Mouse (Mus musculus) CD4-positive, CD25-positive, alpha-beta regulatory T cell, adult 4 months (primary cell): ENCODE measurements around the gene Arf3. TPM values are rescaled to one million over a fixed set of nuclear protein-coding genes. Genes with fewer than 3 reads are reported as not detected.

Experiments used
- ATAC-seq: one replicate; pipeline ENCODE4 v1.8.0; 2017
- polyA plus RNA-seq, 2 experiments: library from polyadenylated mRNA; unstranded; fragments of 100-300 nt; shearing (Covaris generic); gene quantifications; one replicate each; pipeline ENCODE4 v1.2.1; 2017

The Arf3 gene
- polyA plus RNA-seq, 2 experiments from 2014 or later, result 33.0 to 35.3 TPM

DNA sequence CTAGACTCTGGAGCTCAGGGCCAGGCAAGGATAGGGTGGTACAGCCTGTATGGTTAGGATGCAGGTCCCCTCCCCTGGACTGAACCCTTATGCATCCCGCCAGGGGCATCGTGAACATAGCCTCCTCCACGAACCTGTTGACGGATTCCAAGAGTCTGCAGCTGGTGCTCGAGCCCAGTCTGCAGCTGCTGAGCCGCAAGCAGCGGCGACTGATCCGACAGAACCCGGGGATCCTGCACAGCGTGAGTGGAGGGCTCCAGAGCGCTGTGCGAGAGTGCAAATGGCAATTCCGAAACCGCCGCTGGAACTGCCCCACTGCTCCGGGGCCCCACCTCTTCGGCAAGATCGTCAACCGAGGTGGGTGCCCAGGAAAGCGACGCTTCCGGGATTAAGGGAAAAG lies 27.7 kb upstream of the Arf3 start:
- no peak for ATAC-seq

DNA sequence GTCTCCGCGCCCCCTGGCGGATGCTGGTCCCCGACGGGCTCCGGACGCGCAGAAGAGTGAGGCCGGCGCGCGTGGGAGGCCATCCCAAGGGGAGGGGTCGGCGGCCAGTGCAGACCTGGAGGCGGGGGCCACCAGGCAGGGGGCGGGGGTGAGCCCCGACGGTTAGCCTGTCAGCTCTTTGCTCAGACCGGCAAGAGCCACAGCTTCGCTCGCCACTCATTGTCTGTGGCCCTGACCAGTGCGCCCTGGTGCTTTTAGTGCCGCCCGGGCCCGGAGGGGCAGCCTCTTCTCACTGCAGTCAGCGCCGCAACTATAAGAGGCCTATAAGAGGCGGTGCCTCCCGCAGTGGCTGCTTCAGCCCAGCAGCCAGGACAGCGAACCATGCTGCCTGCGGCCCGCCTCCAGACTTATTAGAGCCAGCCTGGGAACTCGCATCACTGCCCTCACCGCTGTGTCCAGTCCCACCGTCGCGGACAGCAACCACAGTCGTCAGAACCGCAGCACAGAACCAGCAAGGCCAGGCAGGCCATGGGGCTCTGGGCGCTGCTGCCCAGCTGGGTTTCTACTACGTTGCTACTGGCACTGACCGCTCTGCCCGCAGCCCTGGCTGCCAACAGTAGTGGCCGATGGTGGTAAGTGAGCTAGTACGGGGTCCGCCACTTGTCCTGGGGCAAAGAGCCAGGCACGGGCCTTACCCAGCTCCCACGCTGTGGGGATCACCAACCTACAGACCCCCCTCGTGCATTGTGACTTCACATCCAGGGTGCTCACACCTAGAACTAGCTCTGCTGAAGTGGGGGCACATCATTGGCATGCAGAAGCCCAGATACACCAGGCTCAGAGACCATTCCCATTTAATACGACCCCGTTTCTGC lies 26.9 kb upstream of the Arf3 start, which contains the start of gene Wnt1:
Gene Wnt1, plus strand, starts transcription at position 197 of the 875 bp plus-strand sequence.
- ATAC-seq, result no peak

DNA sequence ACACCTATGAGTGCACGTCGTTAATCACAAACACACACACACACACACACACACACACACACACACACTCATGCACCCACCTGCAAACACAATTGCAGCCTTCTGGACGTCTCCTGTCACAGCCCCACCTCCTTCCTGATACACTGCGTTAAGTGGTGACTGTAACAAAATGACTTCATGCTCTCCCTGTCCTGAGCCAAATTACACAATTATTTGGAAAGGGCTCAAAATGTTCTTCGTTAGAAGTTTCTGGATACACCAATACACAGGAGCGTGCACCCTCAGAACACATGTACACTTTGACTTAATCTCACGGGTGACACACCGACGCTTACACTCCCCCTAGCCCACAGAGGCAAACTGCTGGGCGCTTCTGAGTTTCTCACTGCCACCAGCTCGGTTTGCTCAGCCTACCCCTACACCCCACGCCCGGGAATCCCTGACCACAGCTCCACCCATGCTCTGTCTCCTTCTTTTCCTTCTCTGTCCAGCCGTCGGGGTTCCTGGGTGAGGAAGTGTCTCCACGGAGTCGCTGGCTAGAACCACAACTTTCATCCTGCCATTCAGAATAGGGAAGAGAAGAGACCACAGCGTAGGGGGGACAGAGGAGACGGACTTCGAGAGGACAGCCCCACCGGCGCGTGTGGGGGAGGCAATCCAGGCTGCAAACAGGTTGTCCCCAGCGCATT lies 26.1 kb upstream of the Arf3 start:
- ATAC-seq, result no peak

DNA sequence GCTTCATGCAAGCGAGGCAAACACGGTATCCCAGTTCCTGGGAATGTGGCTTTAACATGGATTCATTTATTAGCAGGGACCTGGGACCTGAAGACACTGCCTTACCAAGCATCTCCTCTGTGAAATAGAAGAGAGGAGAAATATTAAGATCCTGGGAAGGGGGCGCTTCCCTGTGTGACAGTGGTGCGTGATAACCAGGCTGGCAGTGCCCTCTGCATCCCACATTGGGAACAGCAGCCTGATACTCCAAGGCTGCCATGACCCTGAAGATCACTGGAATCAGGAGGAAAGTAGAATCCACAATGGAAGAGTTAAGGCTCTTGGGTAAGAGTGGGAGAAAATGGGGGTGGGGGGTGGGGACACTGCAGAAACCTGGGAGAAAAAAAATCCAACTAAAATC lies 24.9 kb upstream of the Arf3 start:
- ATAC-seq, result no peak

GRCm38 (mm10) chr15:98785744-98786143 lies 22.7 kb upstream of the Arf3 start:
- ATAC-seq, result no peak

- ATAC-seq, result no peak
Observed at GRCm38 (mm10) chr15:98781166-98781565, 18.2 kb upstream of the Arf3 start.

GRCm38 (mm10) chr15:98780573-98780972 lies 17.6 kb upstream of the Arf3 start:
- no peak for ATAC-seq

GRCm38 (mm10) chr15:98780075-98780474 lies 17.1 kb upstream of the Arf3 start:
- ATAC-seq, result no peak

DNA sequence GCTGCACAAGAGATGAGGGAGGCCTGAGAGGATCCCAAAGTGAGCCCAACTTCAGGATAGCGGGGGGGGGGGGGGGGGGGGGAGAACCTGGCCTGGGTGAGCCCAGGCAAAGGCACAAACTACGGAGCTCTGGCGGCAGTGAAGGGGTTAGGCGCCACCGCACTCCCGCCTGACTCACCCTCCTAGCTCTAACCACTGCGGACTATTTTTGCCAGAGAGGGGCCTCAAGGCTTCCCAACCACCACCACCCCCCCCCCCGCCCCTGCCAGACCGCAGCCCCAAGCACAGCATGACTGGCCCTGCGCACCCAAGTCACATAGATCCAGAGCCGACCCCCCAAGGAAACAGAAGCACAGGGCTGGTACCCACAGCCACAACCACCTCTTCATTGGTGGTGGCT lies 15.8 kb upstream of the Arf3 start:
- no peak for ATAC-seq

DNA sequence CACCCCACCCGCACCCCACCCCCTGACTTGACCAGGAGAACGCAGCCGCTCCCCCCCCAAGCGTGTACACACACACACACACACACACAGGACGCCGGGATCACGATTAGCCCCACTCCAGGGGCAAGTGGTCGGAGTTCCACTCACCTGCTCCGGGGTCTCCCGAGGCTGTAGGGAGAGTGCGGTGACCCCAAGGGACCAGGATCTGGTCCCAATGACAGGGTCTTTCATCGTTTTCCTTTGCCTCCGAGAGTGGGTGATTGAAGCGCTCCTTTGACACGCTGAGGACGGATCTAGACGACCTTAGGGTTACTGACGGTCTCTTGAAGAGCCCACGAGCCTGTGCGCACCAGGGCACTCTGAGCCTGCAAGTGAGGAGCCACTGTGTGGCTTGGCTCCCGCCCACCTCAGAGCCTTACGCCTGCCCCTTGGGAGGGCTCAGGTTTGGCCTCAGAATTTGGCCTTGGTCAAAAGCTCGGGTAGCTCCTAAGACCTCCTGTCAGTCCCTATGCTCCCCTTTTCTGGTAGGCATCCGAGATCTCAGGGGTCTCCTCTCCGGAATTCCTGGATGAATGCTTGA lies 15.3 kb upstream of the Arf3 start:
- ATAC-seq, result no peak

DNA sequence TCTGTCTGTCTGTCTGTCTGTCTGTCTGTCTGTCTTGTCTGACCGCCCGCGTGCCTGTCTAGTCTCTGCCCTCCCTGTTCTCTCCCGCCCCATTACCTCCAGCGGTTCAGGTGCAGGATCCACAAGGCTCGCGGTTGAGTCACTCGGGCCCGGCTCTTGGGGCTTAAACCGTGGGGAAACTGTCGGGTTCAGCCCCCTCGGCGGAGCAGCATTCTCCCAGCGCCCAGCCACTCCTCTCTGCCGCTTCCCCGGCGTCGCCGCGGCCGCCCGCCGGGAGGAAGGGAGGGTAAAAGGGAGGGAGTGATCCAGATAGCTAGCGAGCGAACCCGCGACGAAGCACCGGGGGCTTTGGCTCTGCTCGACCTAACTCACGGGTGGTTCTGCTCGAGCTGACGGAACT lies 14.7 kb upstream of the Arf3 start, which contains the start of gene Wnt10b:
Gene Wnt10b, minus strand, starts transcription at position 389 of the 400 bp plus-strand sequence.
- no peak for ATAC-seq

DNA sequence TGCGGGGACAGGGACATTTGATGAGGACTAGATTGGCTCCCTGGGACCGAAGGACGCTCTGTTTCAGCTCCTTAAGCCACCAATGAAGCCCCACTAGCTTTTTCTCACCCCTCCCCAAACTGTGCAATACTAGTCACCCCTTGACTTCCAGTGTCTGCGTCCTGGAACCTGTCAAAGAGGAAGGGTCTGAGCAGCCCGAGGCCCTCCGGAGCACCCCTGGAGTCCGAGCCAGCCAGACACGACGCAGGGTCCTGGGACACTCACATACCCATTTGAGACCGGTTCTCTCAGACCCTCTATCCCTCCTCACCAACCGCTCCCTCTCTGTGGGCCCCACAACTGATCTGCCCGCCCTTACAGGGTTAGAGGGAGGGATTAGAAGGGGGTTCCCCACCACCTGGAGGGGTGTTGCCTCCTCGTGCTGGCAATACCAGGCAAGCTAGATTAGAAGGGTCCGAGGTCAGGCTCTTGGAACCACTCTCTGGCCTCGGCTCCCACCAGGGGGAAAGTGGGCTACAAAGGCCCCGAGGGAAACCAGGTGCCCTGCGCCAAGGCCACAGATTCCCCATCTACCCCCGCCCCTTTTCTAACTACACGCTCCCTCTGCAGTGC lies 14.1 kb upstream of the Arf3 start:
- no peak for ATAC-seq

DNA sequence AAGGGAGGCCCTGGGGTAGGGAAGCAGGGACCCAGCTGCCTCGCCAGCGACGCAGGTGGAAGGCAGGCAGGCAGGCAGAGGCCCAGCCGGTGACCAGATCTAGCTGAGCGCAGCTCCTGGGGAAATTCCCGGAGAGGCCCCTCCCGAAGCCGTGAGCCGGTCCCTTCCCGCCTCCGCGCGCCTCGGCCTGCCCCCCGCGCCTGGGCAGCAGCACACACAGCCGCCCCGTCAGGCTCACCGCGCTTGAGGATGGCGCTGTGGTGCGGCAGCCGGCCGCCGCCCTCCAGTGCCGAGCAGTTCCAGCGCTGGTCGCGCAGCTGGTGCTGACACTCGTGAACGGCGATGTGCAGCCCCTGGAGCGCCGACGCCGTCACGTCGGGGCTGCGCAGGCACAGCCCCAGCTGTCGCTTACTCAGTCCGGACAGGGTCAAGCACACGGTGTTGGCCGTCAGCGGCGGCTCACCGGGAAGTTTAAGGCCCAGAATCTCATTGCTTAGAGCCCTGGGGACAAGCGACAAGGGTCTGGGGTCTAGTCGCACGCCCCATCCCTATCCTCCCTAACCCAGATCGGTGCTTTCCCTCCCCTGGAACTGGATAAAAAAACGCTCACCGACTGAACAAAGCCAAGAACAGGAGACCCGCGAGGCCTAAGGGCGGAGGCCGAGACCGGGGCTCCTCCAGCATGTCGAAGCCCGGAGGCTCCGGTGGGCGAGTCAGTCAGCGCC lies 13.4 kb upstream of the Arf3 start:
- peak; percentile 46 for ATAC-seq

DNA sequence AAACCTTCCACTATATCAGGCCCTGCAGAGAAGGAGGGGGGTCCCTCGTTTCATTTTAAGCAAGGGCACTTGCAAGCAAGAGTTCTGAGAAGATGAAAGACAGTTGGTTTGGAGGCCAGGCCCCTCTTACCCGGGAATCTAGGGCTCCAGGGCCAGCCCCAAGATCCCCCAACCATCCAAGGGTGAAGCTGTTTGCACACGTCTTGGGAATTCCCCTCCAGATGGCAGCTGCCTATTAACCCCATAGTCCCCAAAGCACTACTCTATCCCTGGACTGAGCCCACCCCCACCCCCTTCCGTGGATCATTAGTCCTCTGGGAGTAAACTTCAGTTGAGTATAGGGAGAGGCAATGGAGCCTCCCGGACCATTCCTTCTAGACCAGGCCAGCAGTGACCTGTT lies 12.5 kb upstream of the Arf3 start:
- no peak for ATAC-seq

GRCm38 (mm10) chr15:98774096-98774495 lies 11.1 kb upstream of the Arf3 start:
- ATAC-seq, result no peak

GRCm38 (mm10) chr15:98772511-98773211 lies 9.6 kb upstream of the Arf3 start:
- peak; percentile 69 for ATAC-seq

- ATAC-seq, result peak; percentile 35
Observed at GRCm38 (mm10) chr15:98771813-98772425, 8.9 kb upstream of the Arf3 start.

DNA sequence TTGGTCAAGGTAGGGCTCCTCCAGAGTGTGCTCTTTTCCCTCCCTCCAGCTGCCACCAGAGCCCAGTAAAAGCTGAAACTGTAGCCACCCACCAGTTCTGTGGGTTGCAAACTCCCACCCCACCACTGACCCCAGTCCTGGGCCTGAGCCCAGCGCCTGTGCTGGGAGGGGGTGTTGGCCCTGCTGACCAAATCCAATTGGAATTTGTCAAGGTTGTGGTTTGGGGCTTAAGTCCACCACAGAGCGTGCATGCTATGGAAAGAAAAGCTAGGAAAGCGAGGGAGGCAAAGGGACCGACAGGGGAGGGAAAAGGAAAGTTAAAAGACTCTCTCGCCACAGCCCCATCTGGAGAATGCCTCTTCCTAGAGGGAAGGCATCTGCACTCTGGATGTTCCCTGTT lies 5.2 kb upstream of the Arf3 start:
- ATAC-seq, result no peak

GRCm38 (mm10) chr15:98765929-98766328 lies 2.9 kb upstream of the Arf3 start:
- no peak for ATAC-seq

DNA sequence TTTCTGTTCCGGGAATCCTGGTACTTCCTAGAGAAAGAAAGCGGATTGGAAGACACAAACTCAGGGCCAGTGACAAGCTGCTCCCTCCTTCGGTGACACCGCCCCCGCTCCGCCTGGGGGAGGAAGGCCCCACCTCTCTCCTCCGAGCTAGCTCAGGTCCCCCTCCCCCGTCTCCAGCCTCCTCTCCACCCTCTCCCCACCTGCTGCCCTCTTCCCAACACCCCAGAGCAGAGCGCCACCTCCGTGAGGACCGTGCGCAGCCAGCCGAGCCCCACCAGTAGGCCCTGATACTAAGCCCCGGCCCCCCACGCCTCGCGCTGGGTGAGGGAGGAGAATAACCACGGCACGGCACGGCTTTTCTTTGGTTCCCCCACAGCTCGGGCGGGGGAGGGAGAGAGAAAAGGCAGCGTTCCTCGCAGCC lies 803 bp downstream of the Arf3 start:
- ATAC-seq, result peak; percentile 35

GRCm38 (mm10) chr15:98754125-98754524 lies 8.9 kb downstream of the Arf3 start:
- ATAC-seq, result no peak
